Mouse (Mus musculus) liver, embryonic 11.5 days (tissue): ENCODE measurements around the gene Arhgdia. TPM values are rescaled to one million over a fixed set of nuclear protein-coding genes. Genes with fewer than 3 reads are reported as not detected.

Source experiments
- ATAC-seq: fragments of 200-750 bp; cut with Nextera tagmentation; replicated peaks from 2 replicates; pipeline ENCODE4 v1.8.0; 2017; ENCODE audit warnings: moderate number of reproducible peaks, mild to moderate bottlenecking, moderate TSS enrichment, moderate library complexity; ENCODE audit not compliant: low FRiP score
- DNase-seq: peaks from one replicate; pipeline ENCODE4 v3.0.0-alpha.2; 2017; ENCODE audit warnings: low spot score
- H3K27ac ChIP-seq: fragments of 300-500 bp; sonication (generic); 2 replicates; pipeline ENCODE4 v1.5.1; 2014; ENCODE audit warnings: mild to moderate bottlenecking, low read depth, low read length, control low read depth
- H3K27me3 ChIP-seq: fragments of 300-500 bp; sonication (generic); replicated peaks from 2 replicates; pipeline ENCODE4 v1.6.1; 2014; ENCODE audit warnings: low read length, mixed read lengths; ENCODE audit not compliant: control insufficient read depth, insufficient read depth
- H3K36me3 ChIP-seq: fragments of 300-500 bp; sonication (generic); 2 replicates; pipeline ENCODE4 v1.6.1; 2014; ENCODE audit warnings: mild to moderate bottlenecking, low read length, moderate library complexity, mixed read lengths; ENCODE audit not compliant: control insufficient read depth, insufficient read depth
- H3K4me1 ChIP-seq: fragments of 300-500 bp; sonication (generic); replicated peaks from 2 replicates; pipeline ENCODE4 v1.6.1; 2014; ENCODE audit warnings: low read length, mixed read lengths; ENCODE audit not compliant: control insufficient read depth, insufficient read depth
- H3K4me2 ChIP-seq: fragments of 300-500 bp; sonication (generic); 2 replicates; pipeline ENCODE4 v1.6.1; 2014; ENCODE audit warnings: mild to moderate bottlenecking, control low read depth, moderate library complexity
- H3K4me3 ChIP-seq: fragments of 300-500 bp; sonication (generic); 2 replicates; pipeline ENCODE4 v1.5.1; 2014; ENCODE audit warnings: low read depth, low read length, control low read depth
- H3K9ac ChIP-seq: fragments of 300-500 bp; sonication (generic); 2 replicates; pipeline ENCODE4 v1.6.1; 2014; ENCODE audit warnings: low read depth, low read length, control low read depth
- H3K9me3 ChIP-seq: fragments of 300-500 bp; sonication (generic); 2 replicates; pipeline ENCODE4 v1.6.1; 2016; ENCODE audit warnings: low read length, inconsistent platforms, mixed read lengths; ENCODE audit not compliant: control insufficient read depth
- WGBS: fragments of 180-500 bp; shearing (Covaris S2); extraction: QIAGEN DNeasy Blood & Tissue Kit; methylation state at CpG from one replicate; pipeline ENCODE4 v1.1.7; 2014; 5-methylcytosine and 5-hydroxymethylcytosine counted together
- polyA plus RNA-seq: library from polyadenylated mRNA; unstranded; fragments of >200 nt; fragmentation: Nextera tagmentation; extraction: Ambion mirVana; gene quantifications from 2 replicates; pipeline ENCODE4 v1.2.1, GENCODE M21; 2014

Arhgdia gene
- polyA plus RNA-seq: 557 and 561 TPM in 2 replicates

GRCm38 (mm10) chr11:120581490-120582267 is at the start of gene Arhgdia:
Gene Arhgdia (minus strand): TSS chr11:120581624.
- peaks cover 4% of the 10 kb centered on the region for H3K9me3 ChIP-seq
- H3K27ac ChIP-seq: peak within 1 kb of the TSS; percentile 95
- DNase-seq (peak; percentile 87), ATAC-seq (peak; percentile 60)
- H3K27me3 ChIP-seq: no peaks in the 10 kb centered on the region
- WGBS: 3% methylated on average over 75 of the region's 75 CpGs
- H3K4me1 ChIP-seq: peaks cover 29% of the 10 kb centered on the region
- H3K36me3 ChIP-seq: peaks cover 54% of the 10 kb centered on the region
- H3K4me2 ChIP-seq: peak within 1 kb of the TSS; percentile 94
- peak within 1 kb of the TSS; percentile 96 for H3K9ac ChIP-seq
- H3K4me3 ChIP-seq: peak within 1 kb of the TSS; percentile 98

GRCm38 (mm10) chr11:120630401-120630871 is 49.0 kb upstream of the Arhgdia start:
- no peak for ATAC-seq
- H3K27ac ChIP-seq: peak overlapping the region; percentile 94
- H3K4me2 ChIP-seq: peak overlapping the region; percentile 95
- peak overlapping the region; percentile 92 for H3K9ac ChIP-seq
- peaks cover 11% of the 10 kb centered on the region; the same call in 1 of the 2 replicates for H3K36me3 ChIP-seq
- no peaks in the 10 kb centered on the region for H3K9me3 ChIP-seq
- peaks cover 68% of the 10 kb centered on the region for H3K4me1 ChIP-seq
- H3K27me3 ChIP-seq: no peaks in the 10 kb centered on the region
- 37% methylated on average over 5 of the region's 5 CpGs for WGBS
- H3K4me3 ChIP-seq: peak overlapping the region; percentile 78
- no peak for DNase-seq

- DNase-seq (no peak), ATAC-seq (0 out of 2 replicates have a peak, but pooled peaks have one; percentile 14)
- WGBS: 21% methylated on average over 7 of the region's 7 CpGs
- Histone ChIP-seq H3K36me3 (peaks cover 11% of the 10 kb centered on the region; the same call in 1 of the 2 replicates), H3K9ac (peak overlapping the region; percentile 92), H3K27me3 (no peaks in the 10 kb centered on the region), H3K4me3 (peak overlapping the region; percentile 78), H3K4me1 (peaks cover 73% of the 10 kb centered on the region), H3K4me2 (peak overlapping the region; percentile 95), H3K9me3 (no peaks in the 10 kb centered on the region), H3K27ac (peak overlapping the region; percentile 94)
Measured at GRCm38 (mm10) chr11:120629911-120630310, 48.5 kb upstream of the Arhgdia start.

- peak overlapping the region; percentile 78 for H3K4me3 ChIP-seq
- DNase-seq (no peak), ATAC-seq (no peak)
- peak overlapping the region; percentile 95 for H3K4me2 ChIP-seq
- H3K9me3 ChIP-seq: no peaks in the 10 kb centered on the region
- H3K36me3 ChIP-seq: peaks cover 11% of the 10 kb centered on the region; the same call in 1 of the 2 replicates
- H3K27ac ChIP-seq: peak overlapping the region; percentile 94
- peaks cover 72% of the 10 kb centered on the region for H3K4me1 ChIP-seq
- peak overlapping the region; percentile 92 for H3K9ac ChIP-seq
- 55% methylated on average over 23 of the region's 23 CpGs for WGBS
- H3K27me3 ChIP-seq: no peaks in the 10 kb centered on the region
Measured at GRCm38 (mm10) chr11:120629341-120629730, 47.9 kb upstream of the Arhgdia start.

GRCm38 (mm10) chr11:120628601-120629340 is 47.3 kb upstream of the Arhgdia start:
- Histone ChIP-seq H3K9ac (peak overlapping the region; percentile 31), H3K9me3 (no peaks in the 10 kb centered on the region), H3K27me3 (no peaks in the 10 kb centered on the region), H3K4me3 (peak overlapping the region; percentile 78), H3K4me1 (peaks cover 70% of the 10 kb centered on the region), H3K4me2 (peak overlapping the region; percentile 95), H3K27ac (no peak overlapping the region), H3K36me3 (peaks cover 11% of the 10 kb centered on the region; the same call in 1 of the 2 replicates)
- DNase-seq (no peak), ATAC-seq (no peak)
- WGBS: 89% methylated on average over 23 of the region's 23 CpGs

GRCm38 (mm10) chr11:120627468-120628300 is 46.3 kb upstream of the Arhgdia start:
- Histone ChIP-seq H3K36me3 (peaks cover 15% of the 10 kb centered on the region; the same call in 1 of the 2 replicates), H3K4me3 (peak overlapping the region; percentile 25; the same call in 1 of the 2 replicates), H3K4me1 (peaks cover 75% of the 10 kb centered on the region), H3K27ac (peak overlapping the region; percentile 63), H3K9ac (peak overlapping the region; percentile 47; the same call in 1 of the 2 replicates), H3K9me3 (no peaks in the 10 kb centered on the region), H3K27me3 (no peaks in the 10 kb centered on the region), H3K4me2 (peak overlapping the region; percentile 46)
- ATAC-seq (no peak), DNase-seq (no peak)
- 55% methylated on average over 22 of the region's 22 CpGs for WGBS

- DNase-seq (no peak), ATAC-seq (no peak)
- 0 out of 2 replicates have a peak overlapping the region, but pooled peaks have one; percentile 46 for H3K4me2 ChIP-seq
- H3K4me3 ChIP-seq: no peak overlapping the region
- no peaks in the 10 kb centered on the region for H3K27me3 ChIP-seq
- H3K4me1 ChIP-seq: peaks cover 70% of the 10 kb centered on the region
- no peak overlapping the region for H3K9ac ChIP-seq
- peaks cover 17% of the 10 kb centered on the region; the same call in 1 of the 2 replicates for H3K36me3 ChIP-seq
- H3K27ac ChIP-seq: peak overlapping the region; percentile 63
- WGBS: 87% methylated on average over 11 of the region's 11 CpGs
- H3K9me3 ChIP-seq: no peaks in the 10 kb centered on the region
Measured at GRCm38 (mm10) chr11:120626785-120627467, 45.5 kb upstream of the Arhgdia start.
